Mouse (Mus musculus): ENCODE data around the gene Eed. TPM values are rescaled to one million over a fixed set of nuclear protein-coding genes. Genes with fewer than 3 reads are reported as not detected.

Eed gene
- total RNA-seq (2018; cell fraction: chromatin; rRNA removed), result 100 to 1,000 TPM in 24 of 26 experiments, 10 to 100 TPM in 2; 87.4 to 310 (median 214) TPM
- total RNA-seq (2018; cell fraction: cytosol; rRNA removed), result 10 to 100 TPM; 16.4 to 78.9 (median 44.1) TPM
- 100 to 1,000 TPM in 14 of 26 experiments, 10 to 100 TPM in 12; 34.6 to 164 (median 110) TPM for total RNA-seq (2018; cell fraction: nucleus; rRNA removed)
- 45.6 to 59.3 TPM (median 47.9 TPM) in 3 replicates for polyA plus RNA-seq (2018)

- Histone ChIP-seq H3K36me3 (ENCODE audit: inconsistent target) (peaks cover 10% of the 10 kb centered on the region), H3K79me2 (ENCODE audit: inconsistent target) (peaks cover 49% of the 10 kb centered on the region), H3K4me3 (ENCODE audit: inconsistent target) (peak within 1 kb of the TSS; percentile 94), H3K27ac (peak within 1 kb of the TSS; percentile 97)
- 1% methylated on average over 54 of the region's 87 CpGs for WGBS (ENCODE audit: missing documents)
These were observed at the start of gene Eed for GRCm38 (mm10) chr7:89980485-89981422. Gene Eed (minus strand): TSS chr7:89980983.

- Histone ChIP-seq H3K79me2 (ENCODE audit: inconsistent target) (no peaks in the 10 kb centered on the region), H3K36me3 (ENCODE audit: inconsistent target) (no peaks in the 10 kb centered on the region), H3K27ac (peak overlapping the region; percentile 32), H3K4me3 (ENCODE audit: inconsistent target) (no peak overlapping the region)
- WGBS (ENCODE audit: missing documents), result 83% methylated on average over 19 of the region's 20 CpGs
These were observed 49.0 kb upstream of the Eed start for GRCm38 (mm10) chr7:90029548-90030485.

GRCm38 (mm10) chr7:90028888-90029547 lies 48.2 kb upstream of the Eed start:
- Histone ChIP-seq H3K36me3 (ENCODE audit: inconsistent target) (no peaks in the 10 kb centered on the region), H3K79me2 (ENCODE audit: inconsistent target) (no peaks in the 10 kb centered on the region), H3K4me3 (ENCODE audit: inconsistent target) (no peak overlapping the region), H3K27ac (peak overlapping the region; percentile 32)
- WGBS (ENCODE audit: missing documents), result 43% methylated on average over 8 of the region's 8 CpGs

- Histone ChIP-seq H3K4me3 (ENCODE audit: inconsistent target) (no peak overlapping the region), H3K27ac (no peak overlapping the region), H3K79me2 (ENCODE audit: inconsistent target) (no peaks in the 10 kb centered on the region), H3K36me3 (ENCODE audit: inconsistent target) (no peaks in the 10 kb centered on the region)
- WGBS (ENCODE audit: missing documents), result 92% methylated on average over 6 of the region's 6 CpGs
These were observed 44.2 kb upstream of the Eed start for GRCm38 (mm10) chr7:90024975-90025374.

- no peaks in the 10 kb centered on the region for H3K79me2 ChIP-seq (ENCODE audit: inconsistent target)
- WGBS (ENCODE audit: missing documents), result 6% methylated on average over 8 of the region's 9 CpGs
- H3K4me3 ChIP-seq (ENCODE audit: inconsistent target), result no peak overlapping the region
- H3K36me3 ChIP-seq (ENCODE audit: inconsistent target), result no peaks in the 10 kb centered on the region
- peak overlapping the region; percentile 96 for H3K27ac ChIP-seq
These were observed 42.4 kb upstream of the Eed start for GRCm38 (mm10) chr7:90022974-90023707.

GRCm38 (mm10) chr7:90020331-90020730 lies 39.5 kb upstream of the Eed start:
- peak overlapping the region; percentile 96 for H3K27ac ChIP-seq
- WGBS (ENCODE audit: missing documents), result 84% methylated on average over 6 of the region's 6 CpGs
- no peak overlapping the region for H3K4me3 ChIP-seq (ENCODE audit: inconsistent target)
- H3K79me2 ChIP-seq (ENCODE audit: inconsistent target), result no peaks in the 10 kb centered on the region
- no peaks in the 10 kb centered on the region for H3K36me3 ChIP-seq (ENCODE audit: inconsistent target)

- Histone ChIP-seq H3K36me3 (ENCODE audit: inconsistent target) (no peaks in the 10 kb centered on the region), H3K4me3 (ENCODE audit: inconsistent target) (no peak overlapping the region), H3K79me2 (ENCODE audit: inconsistent target) (no peaks in the 10 kb centered on the region), H3K27ac (peak overlapping the region; percentile 96)
- WGBS (ENCODE audit: missing documents), result 14% methylated on average over 9 of the region's 10 CpGs
These were observed 38.8 kb upstream of the Eed start for GRCm38 (mm10) chr7:90019570-90019969.

GRCm38 (mm10) chr7:90016930-90017588 lies 36.3 kb upstream of the Eed start:
- Histone ChIP-seq H3K4me3 (ENCODE audit: inconsistent target) (no peak overlapping the region), H3K36me3 (ENCODE audit: inconsistent target) (no peaks in the 10 kb centered on the region), H3K27ac (peak overlapping the region; percentile 55), H3K79me2 (ENCODE audit: inconsistent target) (no peaks in the 10 kb centered on the region)
- WGBS (ENCODE audit: missing documents), result 58% methylated on average over 4 of the region's 5 CpGs

- H3K27ac ChIP-seq, result peak overlapping the region; percentile 55
- no peak overlapping the region for H3K4me3 ChIP-seq (ENCODE audit: inconsistent target)
- 73% methylated on average over 4 of the region's 4 CpGs for WGBS (ENCODE audit: missing documents)
- H3K79me2 ChIP-seq (ENCODE audit: inconsistent target), result no peaks in the 10 kb centered on the region
- no peaks in the 10 kb centered on the region for H3K36me3 ChIP-seq (ENCODE audit: inconsistent target)
These were observed 35.7 kb upstream of the Eed start for GRCm38 (mm10) chr7:90016459-90016858.

- no peak overlapping the region for H3K27ac ChIP-seq
- 92% methylated on average over 8 of the region's 8 CpGs for WGBS (ENCODE audit: missing documents)
- H3K79me2 ChIP-seq (ENCODE audit: inconsistent target), result no peaks in the 10 kb centered on the region
- H3K36me3 ChIP-seq (ENCODE audit: inconsistent target), result no peaks in the 10 kb centered on the region
- H3K4me3 ChIP-seq (ENCODE audit: inconsistent target), result no peak overlapping the region
These were observed 26.2 kb upstream of the Eed start for GRCm38 (mm10) chr7:90006667-90007653.

- 97% methylated on average over 3 of the region's 3 CpGs for WGBS (ENCODE audit: missing documents)
- Histone ChIP-seq H3K27ac (no peak overlapping the region), H3K4me3 (ENCODE audit: inconsistent target) (no peak overlapping the region), H3K36me3 (ENCODE audit: inconsistent target) (no peaks in the 10 kb centered on the region), H3K79me2 (ENCODE audit: inconsistent target) (no peaks in the 10 kb centered on the region)
These were observed 24.0 kb upstream of the Eed start for GRCm38 (mm10) chr7:90004781-90005180.

GRCm38 (mm10) chr7:90002375-90002774 lies 21.6 kb upstream of the Eed start:
- Histone ChIP-seq H3K27ac (no peak overlapping the region), H3K36me3 (ENCODE audit: inconsistent target) (no peaks in the 10 kb centered on the region), H3K4me3 (ENCODE audit: inconsistent target) (no peak overlapping the region), H3K79me2 (ENCODE audit: inconsistent target) (no peaks in the 10 kb centered on the region)
- WGBS (ENCODE audit: missing documents), result 100% methylated on average over 2 of the region's 2 CpGs

All from macrophage (primary cell).